Mouse (Mus musculus) neutrophil, adult 59 days (primary cell): ENCODE data around the gene Dixdc1. TPM values are rescaled to one million over a fixed set of nuclear protein-coding genes. Genes with fewer than 3 reads are reported as not detected.

ENCODE experiments used
- total RNA-seq, 2 experiments: library from RNA; stranded (reverse); gene quantifications; 1 replicate in 1 of 2; 2 replicates in 1 of 2; pipeline ENCODE4 v1.2.4; 2023

Gene Dixdc1
- not detected for total RNA-seq

DNA sequence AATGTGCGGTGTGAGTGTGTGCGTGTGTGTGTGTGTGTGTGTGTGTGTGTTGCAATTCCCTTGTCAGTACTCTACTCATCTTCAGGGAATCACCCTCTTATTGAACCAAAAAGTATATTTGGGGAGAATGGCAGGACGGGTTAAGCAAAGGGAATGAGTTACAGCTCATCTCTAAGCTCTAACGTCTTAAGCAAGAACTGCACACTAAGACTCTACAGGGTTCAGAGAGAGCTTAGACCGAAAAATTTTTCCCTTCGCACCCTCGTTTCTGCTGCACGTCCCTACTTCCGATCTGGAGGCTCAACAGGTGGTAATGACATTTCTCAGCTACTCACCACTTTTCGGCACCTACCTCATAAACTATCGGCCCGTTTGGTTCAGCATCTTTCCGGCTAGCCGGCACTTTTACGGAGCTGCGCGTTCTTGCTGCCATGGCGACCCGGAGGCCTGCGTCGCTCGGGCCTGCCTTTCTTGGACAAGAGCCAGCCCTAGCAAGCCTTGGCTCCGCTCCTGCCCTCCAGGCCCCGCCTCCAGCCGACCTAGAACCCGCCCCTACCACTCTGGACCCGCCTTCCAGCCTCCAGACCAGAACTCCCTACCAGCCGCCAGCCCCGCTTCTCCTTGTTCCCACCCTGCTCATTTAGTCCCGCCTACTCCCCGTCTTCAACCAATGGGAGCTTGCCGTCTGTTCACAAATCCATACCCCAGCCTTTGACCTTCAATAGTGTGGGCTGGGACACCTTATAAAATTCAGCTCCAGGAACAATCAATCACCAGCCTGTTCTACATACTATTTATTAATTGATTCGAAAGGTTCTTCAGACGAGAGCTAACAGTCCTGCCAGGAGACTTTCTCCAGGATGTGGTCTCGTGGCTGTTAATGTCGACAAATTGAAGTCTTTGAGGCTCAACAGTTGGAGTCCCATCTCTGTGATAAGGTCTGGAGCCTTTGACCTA, at the start of gene Dixdc1:
TSS of gene Dixdc1 (minus strand) at position 604 of the 957 bp plus-strand sequence.

DNA sequence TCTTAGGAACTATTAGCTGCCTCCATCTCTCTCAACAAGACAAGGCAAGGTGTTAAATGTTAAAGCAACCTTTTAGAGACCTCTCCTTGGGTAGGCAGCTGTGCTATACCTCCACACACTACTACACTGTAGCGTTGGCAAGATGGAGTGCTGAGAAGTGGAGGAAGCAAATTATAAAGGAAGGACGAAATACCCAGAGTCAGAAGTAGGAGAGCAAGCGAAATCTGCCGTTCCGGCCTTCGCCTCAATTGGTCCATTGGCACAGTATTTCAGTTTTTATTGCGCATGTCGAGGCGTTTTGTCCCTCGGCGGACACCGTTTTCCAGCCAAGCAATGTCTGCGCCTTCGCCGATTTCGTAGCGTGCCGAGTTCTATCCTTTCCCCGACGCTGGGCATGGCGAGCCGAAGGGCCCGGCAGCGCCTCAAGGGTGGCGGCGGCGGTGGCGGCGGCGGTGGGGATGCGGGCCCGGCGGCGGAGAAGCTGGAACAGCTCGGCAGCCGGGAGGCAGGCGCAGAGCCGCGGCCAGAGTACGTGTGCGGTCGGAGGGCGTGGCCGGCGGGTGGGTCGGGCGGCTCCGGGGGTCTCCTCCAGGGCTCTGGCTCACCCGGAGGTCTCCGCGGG, 35.8 kb upstream of the Dixdc1 start, which contains the start of the genes Alg9 and 1110032A03Rik:
TSS of gene Alg9 (plus strand) at position 29 of the 622 bp plus-strand sequence.
TSS of gene 1110032A03Rik (minus strand) at position 530 of the 622 bp plus-strand sequence.

DNA sequence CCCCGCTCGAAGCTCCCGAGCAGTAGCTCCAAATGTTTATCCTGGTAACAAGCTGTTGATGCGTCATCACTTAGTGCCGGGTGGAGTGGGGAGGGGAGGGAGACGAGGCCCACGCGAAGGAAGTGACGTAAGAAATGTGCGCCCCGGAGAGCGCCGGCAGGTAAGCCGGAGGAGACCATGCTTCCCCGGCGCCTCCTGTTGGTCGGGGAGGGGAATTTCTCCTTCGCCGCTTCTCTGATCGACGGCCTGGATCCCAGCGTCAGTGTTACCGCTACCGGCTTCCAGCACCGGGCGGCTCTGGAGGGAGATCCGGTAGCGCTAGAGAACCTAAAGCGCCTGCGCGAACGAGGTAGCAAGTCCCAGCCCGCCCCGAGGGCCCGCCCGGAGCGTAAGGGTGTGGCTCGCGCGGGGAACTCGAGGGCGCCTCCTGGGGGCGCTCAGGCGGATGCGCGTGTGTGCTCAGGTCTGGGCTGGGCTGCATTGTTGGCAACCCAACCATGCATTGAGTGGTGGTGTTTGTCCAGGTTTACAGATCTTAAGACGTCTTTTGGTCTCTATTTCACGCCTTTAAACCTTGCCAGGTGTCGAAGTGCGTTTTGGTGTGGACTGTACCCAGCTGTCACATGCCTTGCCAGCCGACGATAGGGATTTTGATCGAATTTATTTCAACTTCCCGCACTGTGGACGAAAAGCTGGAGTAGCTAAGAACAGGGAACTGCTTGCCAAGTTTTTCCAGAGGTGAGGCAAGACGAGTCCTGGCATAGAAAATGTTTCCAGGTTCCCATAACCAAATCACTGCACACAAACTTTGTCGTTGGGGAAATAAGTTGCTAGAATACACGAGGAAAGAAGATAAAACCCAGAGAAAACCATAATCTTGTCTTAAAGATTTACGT, 29.0 kb upstream of the Dixdc1 start, which contains the start of gene Fdxacb1:
TSS of gene Fdxacb1 (plus strand) at position 130 of the 896 bp plus-strand sequence.

DNA sequence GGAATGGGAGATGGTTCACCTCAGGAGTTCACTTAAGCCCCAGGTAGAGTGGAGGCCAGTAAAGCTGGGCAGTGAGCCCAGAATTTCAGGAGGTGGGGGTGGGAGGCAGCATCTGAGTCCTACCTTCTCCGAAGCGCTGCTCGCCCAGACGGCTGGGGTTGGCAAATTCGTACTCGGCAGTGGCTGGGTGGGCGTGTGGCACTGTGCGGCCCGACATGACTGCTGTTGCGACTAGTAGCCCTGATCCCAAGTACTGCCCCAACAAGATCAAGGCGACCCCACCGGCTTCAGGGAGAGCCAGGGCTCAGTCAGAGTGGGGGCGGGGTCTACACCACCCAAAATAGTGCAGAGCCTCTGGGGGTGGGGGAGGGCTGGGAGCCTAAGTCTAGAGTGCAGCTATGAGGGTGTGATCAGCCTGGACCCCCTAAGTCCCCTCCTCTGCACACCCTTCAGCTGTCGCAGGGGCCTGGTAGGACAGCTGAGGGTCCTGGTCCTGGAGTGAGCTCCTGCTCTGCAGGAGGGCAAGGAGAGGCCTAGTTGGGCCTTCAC, 12.8 kb upstream of the Dixdc1 start, which contains the start of gene Hspb2:
TSS of gene Hspb2 (minus strand) at position 301 of the 549 bp plus-strand sequence.

DNA sequence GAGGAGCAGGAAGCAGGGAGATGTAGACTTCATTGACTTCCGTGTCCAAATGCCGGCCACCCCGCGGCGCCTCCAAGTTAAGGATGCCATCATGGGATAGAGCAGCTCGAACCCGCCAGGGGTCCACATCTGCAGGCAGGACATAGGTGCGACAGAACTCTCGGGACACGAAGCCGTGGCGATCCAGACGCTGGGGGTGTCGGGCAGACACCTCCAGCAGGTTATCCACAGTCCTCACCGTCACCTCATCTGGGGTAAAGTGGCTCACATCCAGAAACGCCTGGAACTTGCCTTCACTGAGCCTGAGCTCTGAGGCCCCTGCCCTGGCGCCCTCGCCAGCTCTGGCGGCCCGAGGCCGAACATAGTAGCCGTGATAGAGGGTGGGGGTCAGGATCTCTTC, 12.0 kb upstream of the Dixdc1 start, which contains the start of gene Cryab:
TSS of gene Cryab (plus strand) at position 3 of the 400 bp plus-strand sequence.

DNA sequence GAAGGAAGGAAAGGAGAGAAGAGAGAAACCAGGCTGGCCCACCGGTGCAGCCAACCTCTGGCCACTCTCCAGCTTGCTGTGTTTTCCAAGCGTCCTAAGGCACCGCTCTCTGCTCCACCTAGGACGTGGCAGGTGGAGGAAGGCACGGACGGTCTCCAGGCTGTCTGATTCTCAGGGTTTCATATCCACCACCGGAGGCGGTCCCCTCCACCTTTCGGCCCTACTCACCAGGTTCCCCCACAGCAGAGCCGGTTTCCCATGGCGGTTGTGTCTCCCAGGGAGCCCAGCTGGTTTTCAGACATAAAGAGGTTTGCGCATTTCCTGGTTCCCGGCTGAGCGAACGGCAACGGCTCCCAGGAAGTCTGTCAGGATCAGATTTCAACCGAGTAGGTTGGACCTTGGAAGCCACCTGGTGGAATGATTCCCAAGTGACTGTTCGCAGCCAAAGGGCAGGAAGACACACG, 6.9 kb upstream of the Dixdc1 start, which contains the start of gene 2310030G06Rik:
TSS of gene 2310030G06Rik (minus strand) at position 323 of the 464 bp plus-strand sequence.

DNA sequence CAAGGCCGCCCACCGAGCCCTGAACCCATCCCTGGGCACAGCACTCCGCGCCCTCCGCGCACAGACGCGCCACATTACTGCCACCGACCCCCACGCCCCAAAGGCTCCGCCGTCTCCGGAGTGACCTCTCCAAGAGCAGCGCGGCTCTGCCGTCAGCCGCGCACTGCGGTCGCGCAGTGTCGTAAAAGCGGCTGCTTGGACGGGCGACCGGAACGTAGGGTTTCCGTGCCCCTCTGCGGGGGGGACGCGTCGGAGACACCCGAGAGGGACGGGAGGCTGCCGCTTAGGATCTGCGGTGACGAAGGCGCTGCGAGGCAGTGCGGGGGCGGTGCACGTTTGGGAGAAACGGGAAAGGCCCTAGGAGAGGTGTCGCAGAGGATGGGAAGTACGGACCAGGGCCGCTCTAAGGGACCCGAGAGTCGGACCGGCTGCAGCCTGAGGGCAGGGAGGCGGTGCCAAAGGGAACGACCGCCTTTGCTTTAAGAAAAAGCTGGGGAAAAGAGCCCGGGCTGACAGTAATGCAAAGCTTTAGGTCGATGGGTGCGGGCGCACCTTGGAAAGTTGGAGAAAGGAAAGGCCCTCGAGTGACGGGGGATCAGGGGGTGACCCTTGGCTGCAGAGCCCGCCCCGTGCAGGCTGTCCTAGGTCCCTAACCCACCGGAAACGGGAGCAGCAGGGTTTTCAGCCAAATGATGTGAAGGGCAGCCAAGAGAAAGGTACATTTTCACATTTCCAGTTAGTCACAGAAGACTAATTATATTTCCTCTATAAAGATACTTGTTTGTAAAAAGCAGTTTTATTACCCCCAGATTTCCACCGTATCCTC, 79.7 kb downstream of the Dixdc1 start, which contains the start of gene Dlat:
TSS of gene Dlat (minus strand) at position 389 of the 826 bp plus-strand sequence.

DNA sequence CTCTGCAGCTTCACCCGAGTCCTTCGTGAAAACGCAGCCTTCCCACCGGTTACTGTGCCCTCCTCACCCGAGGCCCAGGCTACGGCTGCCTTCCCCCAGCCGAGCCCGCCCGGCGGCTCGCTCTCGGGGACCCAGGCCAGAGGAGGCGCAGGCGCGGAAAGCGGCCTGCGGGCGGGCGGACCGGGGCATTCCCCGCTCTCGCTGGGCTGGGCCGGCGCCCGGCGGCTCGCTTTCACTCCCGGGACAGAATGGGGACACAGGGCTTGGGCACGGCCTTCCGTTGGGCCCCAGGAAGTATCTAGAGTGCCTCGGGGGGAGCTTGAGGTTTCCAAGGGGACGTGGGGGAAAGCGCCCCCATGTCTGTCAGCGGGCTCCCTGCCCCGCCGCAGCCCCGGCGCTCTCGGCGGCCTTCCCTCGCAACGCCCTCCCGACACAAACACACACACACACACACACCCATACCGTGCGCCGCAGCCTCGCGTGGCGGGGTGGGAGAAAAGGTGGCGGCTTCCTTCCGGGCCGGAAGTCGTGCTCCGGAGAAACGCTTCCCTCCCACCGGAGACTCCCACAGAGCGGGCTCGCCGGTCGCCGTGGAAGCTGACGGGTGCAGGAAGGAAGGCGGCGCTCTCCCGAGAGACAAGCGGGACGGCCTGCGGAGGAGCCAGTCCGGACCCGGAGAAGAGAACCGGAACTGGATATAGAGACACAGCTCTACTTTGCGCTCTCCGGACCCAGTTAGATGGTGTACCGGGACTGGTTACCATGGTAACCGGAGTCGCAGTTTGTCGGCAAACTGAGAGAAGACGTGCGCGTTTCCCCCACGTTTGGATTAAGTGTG, 122.3 kb downstream of the Dixdc1 start, which contains the start of the genes Pih1d2 and Nkapd1:
TSS of gene Pih1d2 (plus strand) at position 556 of the 838 bp plus-strand sequence.
TSS of gene Nkapd1 (minus strand) at position 699 of the 838 bp plus-strand sequence.

Other genes starting within 250 kb of the Dixdc1 start
- gene Plet1, start 245.0 kb downstream of the Dixdc1 start, total RNA-seq, result not detected
- gene Pts, start 210.8 kb downstream of the Dixdc1 start, total RNA-seq, result 10 to 100 TPM; 43.3 to 51.7 TPM
- 1 to 10 TPM; 5.0 to 6.4 TPM for gene Il18, start 184.7 kb downstream of the Dixdc1 start, total RNA-seq
- gene Bco2, start 184.3 kb downstream of the Dixdc1 start, total RNA-seq, result 1 to 10 TPM in 1 of 2 experiments, under 1 TPM in 1; 0.97 to 1.2 TPM
- not detected for gene Tex12, start 178.2 kb downstream of the Dixdc1 start, total RNA-seq
- 10 to 100 TPM; 80.6 to 81.3 TPM for gene Sdhd, start 135.7 kb downstream of the Dixdc1 start, total RNA-seq
- gene Timm8b, start 135.6 kb downstream of the Dixdc1 start, total RNA-seq, result 10 to 100 TPM; 51.8 to 58.1 TPM
- under 1 TPM in 1 of 2 experiments, not detected in 1; 0.33 TPM for gene Pih1d2, start 122.2 kb downstream of the Dixdc1 start, total RNA-seq
- 10 to 100 TPM; 11.6 to 15.6 TPM for gene Nkapd1, start 122.1 kb downstream of the Dixdc1 start, total RNA-seq
- gene Dlat, start 79.7 kb downstream of the Dixdc1 start, total RNA-seq, result 10 to 100 TPM; 16.8 to 19.7 TPM
- not detected for gene 2310030G06Rik, start 7.0 kb upstream of the Dixdc1 start, total RNA-seq
- gene Cryab, start 11.8 kb upstream of the Dixdc1 start, total RNA-seq, result 1 to 10 TPM; 1.4 to 2.1 TPM
- not detected for gene Hspb2, start 12.8 kb upstream of the Dixdc1 start, total RNA-seq
- 1 to 10 TPM; 4.1 to 8.1 TPM for gene Fdxacb1, start 28.7 kb upstream of the Dixdc1 start, total RNA-seq
- 10 to 100 TPM; 12.7 to 14.5 TPM for gene Alg9, start 35.5 kb upstream of the Dixdc1 start, total RNA-seq
- gene 1110032A03Rik, start 36.0 kb upstream of the Dixdc1 start, total RNA-seq, result 1 to 10 TPM; 7.9 to 9.5 TPM
- gene Ppp2r1b, start 105.8 kb upstream of the Dixdc1 start, total RNA-seq, result 10 to 100 TPM; 24.1 to 27.8 TPM